Mouse (Mus musculus) urinary bladder, adult 2 months (tissue): Measurements from ENCODE around the gene 3100002H09Rik. TPM values are rescaled to one million over a fixed set of nuclear protein-coding genes. Genes with fewer than 3 reads are reported as not detected.
A peak's percentile ranks its signal among the peaks of the same experiment; 100 is the strongest.

Source experiments
- DNase-seq: peaks from one replicate; pipeline ENCODE4 v3.0.0; 2022; ENCODE audit warnings: low spot score
- polyA plus RNA-seq: library from polyadenylated mRNA; depleted of rRNA; stranded (reverse); fragments of >200 nt; gene quantifications from 2 replicates; pipeline ENCODE4 v1.2.3, GENCODE M21; 2012

3100002H09Rik gene
- polyA plus RNA-seq, 1 experiment: not detected

DNA sequence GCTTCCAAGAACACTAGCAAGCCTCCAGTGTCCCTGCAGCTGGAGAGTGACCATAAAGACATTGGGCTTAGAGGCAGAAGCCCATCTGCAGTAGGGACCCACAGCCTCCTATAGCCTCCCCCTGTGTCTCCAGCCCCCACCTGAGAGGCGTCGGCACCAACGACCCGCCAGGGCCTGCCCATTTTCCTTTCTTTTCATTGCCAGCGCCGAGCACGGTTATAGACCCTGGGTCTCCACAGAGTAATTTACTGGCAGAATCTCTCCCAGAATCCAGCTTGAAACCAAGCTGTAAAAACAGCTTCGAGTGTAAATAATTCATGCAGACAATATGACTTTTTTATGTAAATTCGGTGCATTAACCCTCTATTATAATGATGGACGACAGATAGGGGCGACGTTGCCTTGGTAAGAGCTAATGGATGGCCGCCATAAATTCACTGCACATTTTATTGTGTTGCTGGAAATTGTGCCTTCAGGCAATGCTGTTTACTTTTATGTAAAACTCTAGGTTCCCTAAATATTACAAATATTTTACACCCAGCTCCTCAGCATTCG is 4.9 kb upstream of the 3100002H09Rik start:
- DNase-seq: no peak

DNA sequence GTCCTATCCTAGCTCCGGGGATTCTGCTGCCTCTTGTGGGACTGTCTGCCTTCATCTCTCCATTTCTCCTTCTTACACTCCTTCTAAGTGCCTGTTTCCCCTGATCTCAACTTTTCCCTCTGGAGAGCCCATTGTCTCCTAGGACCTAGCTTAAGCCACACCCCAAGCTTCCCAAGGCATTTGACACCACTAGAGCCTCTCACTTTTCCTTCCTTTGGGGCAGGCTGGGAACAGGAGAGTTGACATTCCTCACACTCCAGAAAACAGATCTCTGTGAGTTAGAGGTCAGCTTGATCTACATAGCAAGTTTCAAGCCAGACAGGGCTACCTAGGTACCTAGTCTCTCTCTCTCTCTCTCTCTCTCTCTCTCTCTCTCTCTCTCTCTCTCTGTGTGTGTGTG is 3.6 kb upstream of the 3100002H09Rik start:
- no peak for DNase-seq

DNA sequence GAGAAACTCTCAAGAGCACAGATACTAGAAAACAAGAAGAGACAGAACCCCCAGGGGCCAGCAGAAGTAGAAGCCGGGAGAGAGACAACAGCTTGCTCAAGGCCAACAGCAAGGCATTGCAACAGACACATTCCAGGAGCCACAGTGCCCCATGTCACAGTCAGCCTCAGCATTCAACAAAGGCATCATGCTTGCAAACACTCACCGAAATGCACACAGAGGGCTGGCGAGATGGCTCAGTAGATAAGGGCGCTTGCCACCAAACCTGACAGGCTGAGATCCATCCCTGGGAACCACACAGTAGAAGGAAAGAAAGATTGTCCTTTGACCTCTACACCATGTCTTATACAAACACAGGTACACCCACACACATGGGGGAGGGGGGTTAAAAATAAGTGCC is 1.2 kb upstream of the 3100002H09Rik start:
- no peak for DNase-seq

DNA sequence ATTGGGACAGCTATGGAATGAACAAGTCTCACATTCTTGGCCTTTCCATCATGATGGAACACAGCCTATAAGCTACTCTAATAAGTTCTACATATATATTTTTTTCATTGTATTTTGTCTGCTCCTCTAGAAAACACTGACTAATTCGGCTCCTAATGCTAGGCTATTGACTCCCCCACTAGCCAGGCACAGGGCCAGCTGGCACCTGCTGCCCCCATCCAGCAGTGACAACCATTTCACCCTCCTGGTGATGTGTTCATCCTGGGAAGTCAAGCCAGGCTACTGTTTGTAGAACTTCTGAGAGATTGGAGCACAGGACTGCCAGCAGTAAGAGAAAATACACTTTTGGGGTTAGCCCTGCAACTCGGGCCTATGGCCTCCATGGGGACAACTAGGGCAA is 537 bp downstream of the 3100002H09Rik start:
- no peak for DNase-seq

DNA sequence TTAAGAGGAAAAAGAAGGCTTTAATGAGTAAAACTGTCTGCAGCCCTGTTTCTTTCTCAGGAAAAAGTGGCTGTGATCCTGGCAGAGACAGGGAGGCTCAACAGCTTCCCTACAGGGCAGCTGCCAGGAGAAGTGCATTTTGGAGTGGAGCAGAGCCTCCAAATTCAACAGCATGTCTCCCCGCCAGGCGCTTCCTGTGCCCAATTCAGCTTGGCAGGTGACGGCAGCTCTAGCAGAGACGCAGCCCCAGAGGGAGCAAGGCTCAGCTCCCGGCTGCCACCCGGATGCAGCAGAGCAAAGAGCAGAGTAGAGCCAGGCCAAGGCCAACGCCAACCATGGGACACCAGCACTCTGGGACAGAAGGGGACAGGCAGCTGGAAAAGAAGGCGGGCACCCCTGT is 3.4 kb downstream of the 3100002H09Rik start:
- no peak for DNase-seq

DNA sequence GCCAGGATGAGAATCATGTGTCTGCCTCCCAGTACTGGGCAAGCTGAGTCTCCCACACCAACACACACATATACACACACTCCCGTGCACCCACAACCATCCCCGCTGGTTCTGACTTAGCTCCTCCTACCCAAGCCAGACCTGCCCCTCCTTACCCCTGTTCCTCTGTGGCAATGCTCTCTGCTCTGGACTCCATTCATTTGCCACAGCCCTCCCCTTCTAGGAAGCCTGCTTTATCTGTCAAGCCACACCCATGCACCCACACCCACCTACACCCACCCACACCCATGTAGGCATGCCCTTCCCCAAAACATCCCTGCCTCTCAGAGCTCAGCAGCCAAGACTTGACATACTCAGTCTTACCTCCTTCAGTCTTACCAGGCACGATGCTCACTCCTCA is 4.4 kb downstream of the 3100002H09Rik start:
- no peak for DNase-seq

DNA sequence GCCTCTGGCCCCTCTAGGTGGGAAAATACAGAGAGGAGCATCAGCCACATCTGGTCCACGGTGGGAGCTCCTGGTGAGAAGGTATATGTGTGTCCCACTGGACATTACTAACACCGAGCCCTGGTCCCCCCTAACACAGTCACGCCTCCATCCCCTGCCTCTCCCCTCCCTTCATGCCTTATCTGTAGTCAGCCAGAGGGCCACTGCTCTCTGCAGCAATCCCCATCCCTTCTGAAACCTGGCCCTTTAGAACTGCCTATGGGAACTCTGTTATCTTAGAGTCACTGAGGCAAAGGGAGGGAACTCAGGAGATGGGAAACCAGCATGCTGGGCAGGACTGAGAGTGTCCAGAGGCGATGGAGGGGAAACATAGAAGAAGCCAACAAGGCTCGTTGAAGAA is 5.3 kb downstream of the 3100002H09Rik start:
- DNase-seq: no peak

DNA sequence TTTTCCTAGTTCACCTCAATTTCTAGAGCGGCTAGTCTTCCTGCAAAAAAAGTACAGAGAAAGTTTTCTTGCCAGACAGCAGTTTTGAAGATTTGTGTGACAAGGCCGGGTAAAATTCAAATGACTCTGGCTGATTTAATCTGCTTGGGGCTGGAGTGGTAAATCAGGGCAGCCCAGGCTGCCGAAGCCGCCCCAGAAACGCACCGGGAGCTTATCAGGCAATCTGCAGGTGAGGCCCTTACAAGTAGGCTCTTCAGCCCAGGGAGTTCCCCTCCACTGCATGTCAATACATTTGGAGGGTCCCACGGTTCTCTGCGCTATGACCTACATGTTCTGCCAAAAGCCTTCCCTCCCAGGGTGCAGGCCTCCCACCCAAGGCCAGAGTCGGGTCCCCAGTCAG is 6.9 kb downstream of the 3100002H09Rik start:
- no peak for DNase-seq

DNA sequence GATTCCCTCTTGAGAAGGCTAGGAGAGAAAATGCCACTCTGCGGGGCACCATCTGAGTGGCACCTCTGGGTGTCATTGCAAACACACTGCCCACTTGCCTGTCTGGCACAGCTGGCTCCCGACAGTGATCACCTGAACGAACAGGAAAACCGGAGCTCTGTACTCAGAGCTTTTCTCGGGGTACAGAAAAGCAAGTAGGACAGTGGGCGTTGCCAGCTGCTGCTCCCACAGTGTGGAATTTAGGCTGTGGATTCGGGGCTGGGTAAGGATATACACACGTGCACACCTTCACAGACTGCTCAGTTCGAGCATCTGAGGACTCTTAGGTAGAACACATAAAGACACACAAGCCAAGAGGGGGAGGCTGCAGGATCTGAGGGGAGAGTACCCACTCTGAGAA is 14.7 kb downstream of the 3100002H09Rik start:
- DNase-seq: no peak

DNA sequence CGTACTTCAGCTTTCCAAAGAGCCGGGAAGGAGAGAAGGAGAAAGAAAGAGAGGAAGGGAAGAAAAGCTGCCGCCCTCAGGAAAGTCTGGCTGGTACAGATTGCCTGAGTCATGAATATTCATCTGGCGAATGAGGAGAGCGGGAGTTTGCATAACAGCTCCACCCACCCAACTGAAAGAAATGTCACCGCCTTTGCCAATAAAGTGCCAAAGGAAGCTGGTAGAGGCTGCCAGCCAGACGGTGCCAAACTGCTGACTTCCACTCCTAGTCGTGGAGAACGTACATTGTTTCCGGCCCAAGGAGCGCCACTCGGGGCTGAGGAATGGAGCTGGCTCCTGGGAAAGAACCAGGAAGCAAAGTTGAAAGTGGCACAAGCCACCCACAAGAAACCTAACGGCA is 15.7 kb downstream of the 3100002H09Rik start:
- no peak for DNase-seq

DNA sequence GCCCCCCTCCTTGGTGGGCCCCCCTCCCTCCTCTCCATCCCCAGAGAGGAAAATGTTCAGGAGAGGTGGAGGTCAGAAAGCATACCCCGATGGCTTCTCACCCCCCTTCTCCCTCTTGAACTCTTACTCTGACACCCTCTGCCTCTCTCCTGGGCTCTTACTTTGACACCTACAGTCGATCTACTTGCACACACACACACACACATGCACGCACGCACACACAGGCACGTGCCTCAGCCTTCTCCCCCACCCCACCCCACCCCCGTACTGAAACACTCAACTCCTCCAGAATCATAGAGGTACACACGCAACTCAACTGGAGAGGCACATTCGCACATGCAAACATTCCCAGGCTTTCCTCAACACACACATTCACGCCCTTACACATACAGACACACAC is 16.9 kb downstream of the 3100002H09Rik start:
- no peak for DNase-seq

DNA sequence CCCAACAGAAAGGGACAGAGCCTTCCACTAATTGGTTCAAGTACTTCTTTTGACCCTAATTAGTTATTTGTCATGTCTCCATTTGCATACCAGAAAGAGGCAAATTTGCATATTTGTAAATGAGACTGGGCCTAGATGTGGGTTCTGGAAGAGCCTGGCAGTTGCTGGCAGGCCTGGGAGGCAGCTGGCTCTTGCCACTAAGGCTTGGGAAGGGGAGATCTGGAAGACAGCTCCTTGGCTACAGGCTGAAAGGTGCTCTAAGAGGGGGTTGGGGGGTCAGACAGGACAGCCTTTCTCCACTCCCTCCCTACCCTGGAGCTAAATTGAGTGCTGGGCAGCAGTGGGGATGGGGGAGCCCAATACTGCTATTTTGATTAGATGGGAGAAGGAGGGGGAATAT is 17.4 kb downstream of the 3100002H09Rik start:
- DNase-seq: no peak

DNA sequence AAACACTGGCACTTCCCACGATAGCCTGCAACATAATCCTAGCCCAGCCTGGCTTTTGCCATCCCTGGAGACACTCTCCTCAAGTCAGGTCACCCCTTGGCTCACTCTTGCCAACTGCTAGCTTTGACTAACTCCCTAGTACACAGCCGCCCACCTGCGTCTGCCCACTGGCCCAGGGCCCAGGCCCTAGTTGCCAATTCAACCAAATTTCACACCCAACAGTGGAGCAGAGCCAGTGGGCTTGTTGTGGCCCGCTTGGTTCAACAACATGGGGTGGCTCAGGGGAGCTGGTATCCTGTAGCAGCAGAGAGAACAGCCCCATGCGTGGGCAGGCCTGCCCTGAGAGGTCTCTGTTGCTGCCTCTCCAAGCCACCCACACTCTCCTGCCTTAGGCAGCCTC is 18.4 kb downstream of the 3100002H09Rik start:
- DNase-seq: no peak

DNA sequence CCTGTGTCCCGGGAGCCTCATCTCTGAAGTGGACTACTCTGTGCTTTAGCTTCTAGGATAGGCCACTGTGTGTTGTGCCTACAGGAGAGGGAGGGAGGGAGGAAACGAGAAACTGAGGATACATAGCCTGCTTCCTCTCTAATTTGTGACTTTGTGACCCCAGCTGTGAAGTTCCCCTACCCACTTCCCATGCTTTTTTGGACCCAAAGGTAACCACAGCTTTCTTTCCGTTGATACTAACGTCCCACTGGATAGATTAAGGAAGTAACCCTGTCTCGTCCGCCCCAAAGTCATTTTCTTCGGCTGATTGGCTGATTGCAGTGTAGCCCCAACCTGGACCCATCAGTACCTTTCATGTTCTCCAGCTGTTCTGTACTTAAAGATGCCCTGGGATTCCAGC is 29.9 kb downstream of the 3100002H09Rik start:
- no peak for DNase-seq

DNA sequence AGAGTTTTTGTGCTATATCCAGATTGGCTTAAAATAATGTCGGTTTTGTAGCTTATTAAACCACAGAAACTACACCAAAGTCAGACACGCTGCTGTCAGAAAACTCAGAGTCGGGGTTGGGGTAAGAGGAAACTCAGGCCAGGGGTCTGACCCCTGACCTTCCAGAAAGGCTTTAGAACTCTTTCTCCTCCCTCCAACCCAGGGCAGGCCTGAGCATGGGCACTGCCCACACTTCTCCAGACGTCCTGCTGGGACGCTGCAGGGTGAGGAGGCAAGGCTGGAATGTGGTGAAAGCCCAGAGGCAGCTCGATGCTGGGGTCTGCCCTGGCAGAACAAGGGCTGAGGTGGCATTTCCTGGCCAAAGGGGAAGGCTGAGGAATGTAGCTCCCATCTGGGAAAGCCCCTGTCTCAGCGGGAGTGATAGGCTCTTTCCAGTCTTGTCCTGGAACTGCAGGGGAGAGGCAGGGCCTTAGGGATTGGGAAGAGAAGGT is 34.6 kb downstream of the 3100002H09Rik start:
- no peak for DNase-seq

DNA sequence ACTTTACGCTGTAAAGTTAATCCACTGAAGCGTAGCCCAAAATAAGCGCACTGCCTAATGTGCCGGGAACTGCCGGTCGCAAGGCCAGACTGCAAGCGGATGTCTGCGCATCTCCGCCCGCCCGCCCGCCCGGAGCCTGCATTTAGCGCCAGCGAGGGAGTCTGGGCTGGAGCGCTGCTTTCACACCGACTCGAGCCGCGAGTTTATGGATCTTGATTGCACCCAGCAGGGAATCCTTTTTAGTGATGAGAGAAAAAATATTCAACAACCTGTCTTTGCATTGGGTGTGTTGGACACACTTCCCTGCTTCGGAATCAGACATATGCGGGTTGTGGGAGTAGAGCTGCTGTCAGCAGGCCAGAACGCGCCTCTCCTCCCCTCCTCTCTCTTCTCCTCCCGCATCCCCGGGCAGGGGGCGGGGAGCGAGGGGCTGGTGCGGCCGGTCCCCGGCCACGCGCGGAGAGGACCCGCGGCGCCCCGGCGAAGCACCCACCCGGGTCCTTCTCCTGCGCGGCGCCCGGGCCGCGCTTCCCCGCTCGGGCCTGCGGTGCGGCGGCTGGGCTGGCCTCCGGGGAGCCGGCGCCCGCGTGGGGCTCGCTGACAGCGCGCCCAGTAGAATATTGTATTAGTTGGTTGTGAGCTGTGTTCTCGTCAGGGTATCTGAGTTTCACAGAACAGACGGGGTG is 35.2 kb downstream of the 3100002H09Rik start:
- no peak for DNase-seq

DNA sequence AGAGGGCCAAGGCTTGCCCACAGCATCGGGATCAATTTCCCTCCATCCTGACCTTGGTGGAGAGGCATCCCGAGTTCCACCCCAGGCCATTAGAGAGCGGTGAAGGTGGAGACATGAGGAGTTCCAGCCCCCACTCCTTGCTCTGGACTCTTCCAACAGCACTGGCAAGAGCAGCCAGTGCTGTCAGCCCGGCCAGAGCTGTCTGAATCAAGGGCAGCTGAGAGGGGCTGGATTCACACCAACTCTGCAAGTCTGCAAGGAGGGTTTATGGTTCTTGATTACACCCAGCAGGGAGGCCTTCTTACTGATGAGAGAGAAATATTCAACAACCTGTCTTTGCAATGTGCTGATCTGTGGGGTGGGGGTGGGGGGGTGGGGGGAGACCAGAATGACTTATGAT is 37.0 kb downstream of the 3100002H09Rik start:
- no peak for DNase-seq

DNA sequence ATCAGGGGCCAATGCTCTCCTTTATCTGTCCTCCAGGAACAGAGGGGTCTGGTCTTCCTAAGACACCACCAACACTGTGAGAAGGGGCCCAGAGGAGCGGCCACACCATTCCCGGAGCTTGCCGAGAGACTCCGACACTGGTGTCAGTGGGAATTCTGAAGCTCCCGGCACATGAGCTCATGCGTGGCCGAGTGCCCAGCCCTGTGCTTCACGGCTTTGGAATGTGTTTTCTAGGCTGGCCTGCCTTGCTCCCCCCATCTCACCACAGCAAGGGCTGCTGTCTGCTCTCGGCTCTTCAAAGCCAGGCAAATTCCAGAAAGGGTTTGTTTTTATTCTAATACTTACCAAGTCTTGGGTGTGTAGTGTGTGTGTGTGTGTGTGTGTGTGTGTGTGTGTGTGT is 39.6 kb downstream of the 3100002H09Rik start:
- DNase-seq: peak; percentile 32

DNA sequence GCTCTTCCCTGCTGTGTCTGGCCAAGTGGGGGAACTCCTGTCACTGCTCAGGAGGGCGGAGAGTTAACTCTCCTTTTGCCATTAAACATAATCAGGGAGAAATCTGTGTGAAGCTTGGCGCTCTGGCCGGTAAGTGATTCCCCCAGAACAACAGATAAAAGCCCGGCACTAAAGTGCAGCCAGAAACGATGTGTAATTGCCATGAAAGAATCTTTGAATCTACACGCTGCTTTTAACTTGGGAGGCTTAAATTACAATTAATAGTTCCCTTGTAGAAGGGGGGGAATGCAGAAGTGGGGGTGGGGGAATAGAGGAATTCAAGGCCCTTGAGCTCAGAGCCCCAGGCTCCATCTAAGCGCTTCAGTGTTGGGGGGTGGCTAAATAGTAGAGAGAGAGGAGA is 40.9 kb downstream of the 3100002H09Rik start:
- no peak for DNase-seq

DNA sequence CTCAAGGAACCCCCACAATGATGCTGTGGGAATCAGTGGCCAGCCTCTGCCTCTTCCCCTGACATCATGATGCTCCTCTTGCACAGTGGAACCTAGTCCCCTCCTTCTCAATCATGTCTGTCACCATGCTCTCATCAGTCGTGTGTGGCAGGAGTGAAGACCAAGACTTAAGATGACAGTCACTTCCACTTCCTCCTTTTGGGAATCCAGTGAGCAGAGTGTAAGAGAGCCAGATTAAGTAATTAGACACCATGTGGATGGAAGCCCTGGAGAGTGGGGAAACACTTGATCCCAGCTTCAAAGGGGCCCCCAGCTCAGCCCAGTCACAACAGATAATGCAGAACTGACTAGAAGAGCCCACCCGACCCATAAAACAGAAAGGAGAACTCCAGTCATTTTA is 47.2 kb downstream of the 3100002H09Rik start:
- no peak for DNase-seq

DNA sequence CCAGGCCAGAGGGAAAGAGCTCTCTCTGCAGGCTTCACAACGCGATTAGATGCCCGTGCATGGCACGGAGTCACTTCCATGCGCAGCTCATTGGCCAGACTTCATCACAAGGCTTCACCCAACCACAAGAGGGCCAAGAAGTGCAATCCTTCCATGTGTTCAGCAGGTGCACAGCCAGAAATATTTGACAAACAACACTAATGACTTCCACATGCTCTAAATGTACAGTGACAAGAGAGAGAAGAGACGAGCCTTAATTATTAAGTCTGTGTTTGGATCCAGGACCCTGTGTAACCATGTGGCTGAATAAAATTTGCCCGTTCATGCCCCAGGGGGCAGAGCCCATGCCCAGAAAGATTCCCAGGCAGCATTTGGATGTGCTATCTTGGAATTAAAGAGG is 47.9 kb downstream of the 3100002H09Rik start:
- no peak for DNase-seq
